Mouse (Mus musculus) retina, embryonic 14.5 days (tissue): ENCODE measurements around the gene Pafah1b3.
A peak's percentile ranks its signal among the peaks of the same experiment; 100 is the strongest.

Source experiments
- DNase-seq: peaks from one replicate; pipeline ENCODE4 v3.0.0-alpha.2; 2015; ENCODE audit warnings: low spot score

Pafah1b3 gene

DNA sequence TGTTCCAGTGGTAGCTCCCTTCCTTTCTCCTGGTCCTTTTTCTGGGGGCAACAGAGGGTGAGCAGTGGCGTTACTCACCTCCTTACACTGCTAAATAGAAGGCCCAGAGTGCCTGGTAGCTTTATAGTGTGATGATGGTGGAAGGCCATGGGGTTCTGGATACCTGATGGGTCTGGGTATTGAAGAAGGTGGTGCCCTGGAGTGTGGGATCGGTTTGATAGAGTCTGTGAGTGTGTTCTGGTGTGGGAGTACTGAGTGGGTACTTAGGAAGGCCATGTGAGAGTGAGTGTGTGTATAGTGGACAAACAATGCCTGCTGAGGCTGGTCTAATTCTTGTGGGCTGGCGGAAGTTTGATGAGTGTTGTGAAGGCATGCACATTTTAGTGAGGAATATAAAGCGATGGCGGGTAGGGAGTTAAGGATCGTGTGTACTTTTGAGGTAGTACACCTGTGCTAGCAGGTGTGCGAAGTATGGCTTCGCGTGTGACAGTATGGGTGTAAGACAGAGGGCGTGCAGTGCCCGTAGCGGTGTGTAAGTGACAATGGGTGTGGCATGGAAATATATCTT lies 16.5 kb downstream of the Pafah1b3 start:
- no peak for DNase-seq

DNA sequence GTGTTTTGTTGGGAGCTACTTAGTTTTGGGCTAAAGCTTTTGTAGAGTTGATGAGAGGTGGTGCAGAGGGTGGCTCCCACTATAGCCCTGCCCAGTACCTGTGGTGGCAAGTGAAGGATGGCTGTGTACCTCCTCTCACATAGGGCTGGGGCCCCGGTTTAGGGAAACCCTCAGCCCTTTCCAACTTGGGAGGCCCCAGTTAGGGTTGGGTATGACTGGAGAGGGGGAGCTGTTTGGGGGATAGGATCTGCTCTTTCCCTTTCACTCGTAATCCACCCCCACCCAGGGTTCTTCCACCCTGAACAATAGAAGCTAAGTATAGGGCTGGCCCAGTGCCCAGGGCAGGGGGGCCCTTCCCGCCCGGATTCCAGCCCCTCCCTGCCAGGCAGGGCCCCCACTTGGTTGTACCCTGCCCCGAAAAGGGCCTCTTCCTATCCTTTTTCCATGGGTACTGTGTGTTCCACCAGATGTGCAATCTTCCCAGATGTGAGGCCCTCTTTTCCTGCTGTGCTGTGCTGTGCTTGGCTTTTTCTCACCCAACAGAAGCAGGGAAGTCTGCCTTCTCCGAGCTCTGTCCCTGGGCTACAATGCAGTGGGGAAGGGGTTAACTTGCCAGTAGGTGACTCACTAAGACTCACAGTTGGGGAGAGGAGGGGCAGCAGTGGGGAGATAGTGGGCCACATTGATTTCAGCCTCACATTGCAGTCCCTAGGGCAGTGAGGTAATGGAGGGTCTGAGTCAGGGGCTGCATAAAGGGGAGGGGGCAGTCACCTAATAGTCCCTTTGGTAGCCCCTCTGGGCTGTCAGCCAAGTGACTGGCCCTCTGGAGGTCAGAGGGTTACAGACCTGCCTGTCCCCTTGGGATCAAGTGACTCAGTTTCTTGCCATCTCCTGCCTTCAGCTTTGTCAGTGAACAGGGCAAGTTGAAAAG lies 17.7 kb downstream of the Pafah1b3 start:
- peak; percentile 66 for DNase-seq

DNA sequence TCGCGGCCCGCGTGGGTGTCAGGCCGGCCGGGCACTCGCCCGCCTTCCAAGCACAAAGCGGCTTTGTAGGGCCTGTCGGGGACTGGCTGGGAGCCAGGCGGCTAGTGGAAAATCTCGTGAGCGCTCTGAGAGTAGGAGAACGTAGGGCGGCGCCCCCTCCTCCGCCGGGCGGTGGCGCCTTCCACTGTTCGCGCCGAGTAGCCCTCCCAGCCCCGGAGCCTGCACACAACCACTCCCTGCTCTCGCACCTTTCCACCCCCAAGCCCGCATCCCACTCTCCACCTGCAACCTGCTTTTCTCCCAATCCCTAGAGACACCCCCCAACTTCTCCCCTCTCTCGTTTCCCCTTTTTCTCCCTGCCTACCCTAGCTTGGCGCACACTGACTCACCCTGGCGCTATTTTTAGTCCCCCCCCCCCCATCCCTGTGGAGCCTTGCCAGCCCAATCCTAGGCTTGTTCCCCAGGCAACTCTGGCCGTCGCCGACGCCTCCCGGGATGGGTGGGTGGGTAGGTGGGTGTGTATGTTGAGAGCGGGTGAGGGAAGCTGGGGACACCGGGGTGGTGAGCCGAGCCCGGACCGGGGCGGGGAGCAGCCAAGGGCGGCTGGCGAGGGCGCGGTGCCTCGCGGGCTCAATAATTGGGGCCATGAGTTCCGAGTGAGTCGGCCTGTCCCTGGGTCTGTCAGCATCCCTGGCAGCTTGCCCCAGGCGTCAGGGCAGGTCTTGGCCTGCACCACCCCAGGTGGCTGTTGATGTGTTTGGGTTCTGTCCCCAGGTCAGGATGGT lies 18.5 kb downstream of the Pafah1b3 start:
- peak; percentile 86 for DNase-seq

DNA sequence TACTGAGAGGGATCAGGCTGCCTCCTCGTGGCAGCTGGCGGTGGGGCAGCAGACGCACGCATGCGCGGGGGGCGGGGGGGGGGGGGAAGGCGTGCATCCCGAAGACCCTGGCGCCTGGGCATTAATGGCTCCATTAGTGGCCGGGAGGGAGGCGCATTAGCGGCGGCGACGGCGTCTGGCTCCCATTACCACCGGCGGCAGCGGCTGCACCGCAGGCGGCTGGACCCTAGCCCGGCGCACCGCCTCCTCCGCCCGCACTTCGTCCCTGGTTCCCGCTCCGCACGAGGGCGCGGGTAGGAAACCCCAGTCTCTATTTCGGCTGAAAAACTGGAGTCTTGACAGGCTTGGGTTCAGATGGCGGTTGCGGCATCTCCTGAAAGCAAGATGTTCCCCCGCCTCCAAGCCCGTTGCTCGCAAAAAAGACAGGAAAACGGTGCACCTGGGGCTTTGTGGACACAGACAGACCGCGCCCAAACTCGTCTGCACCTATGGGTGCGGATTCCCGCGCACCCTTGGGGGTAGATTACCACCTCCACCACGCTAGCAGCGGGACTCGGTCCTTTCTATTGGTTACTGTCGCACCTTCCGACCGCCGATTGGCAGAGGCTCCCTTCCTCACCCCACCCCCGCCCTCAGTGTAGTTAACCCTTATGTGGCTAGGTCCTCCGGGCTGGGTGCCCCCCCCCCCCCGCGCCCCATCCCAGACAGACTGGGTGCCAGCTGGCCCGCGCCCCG lies 19.3 kb downstream of the Pafah1b3 start:
- peak; percentile 85 for DNase-seq

DNA sequence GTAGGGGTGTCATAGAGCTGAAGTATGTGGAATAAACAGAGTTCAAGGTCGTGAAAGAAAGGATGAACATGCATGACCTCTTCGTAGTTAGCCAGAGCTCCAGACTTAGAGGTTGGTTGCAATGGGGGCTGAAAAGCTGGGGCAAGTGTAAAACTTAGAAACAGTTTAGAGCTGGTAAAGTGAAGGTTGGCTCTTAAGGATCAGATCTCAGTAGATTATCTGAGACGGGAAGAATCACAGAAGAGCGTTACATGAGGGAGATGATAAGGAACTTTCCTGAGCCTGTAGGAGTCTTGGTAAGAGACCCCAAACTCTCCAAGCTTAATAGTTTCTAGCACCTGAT lies 19.8 kb downstream of the Pafah1b3 start:
- DNase-seq, result no peak

DNA sequence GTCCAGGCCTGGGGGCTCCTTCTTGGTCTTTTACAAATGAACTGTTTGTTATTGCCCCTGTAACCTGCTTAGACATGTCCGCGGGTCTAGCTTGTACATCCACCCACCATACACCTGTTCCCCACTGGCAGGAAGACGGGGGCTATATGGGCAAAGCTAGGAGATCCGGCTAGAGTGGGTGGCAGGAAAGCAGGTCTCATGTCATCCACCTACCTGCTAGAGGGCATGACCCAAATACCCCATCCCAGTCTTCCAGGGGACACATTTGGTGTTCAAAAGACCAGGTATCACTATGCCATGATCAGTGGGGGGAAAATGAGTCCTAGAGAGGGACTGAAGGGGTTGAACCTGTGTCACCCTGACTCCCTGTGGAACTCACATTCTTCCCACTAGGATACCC lies 20.4 kb downstream of the Pafah1b3 start:
- DNase-seq, result no peak

DNA sequence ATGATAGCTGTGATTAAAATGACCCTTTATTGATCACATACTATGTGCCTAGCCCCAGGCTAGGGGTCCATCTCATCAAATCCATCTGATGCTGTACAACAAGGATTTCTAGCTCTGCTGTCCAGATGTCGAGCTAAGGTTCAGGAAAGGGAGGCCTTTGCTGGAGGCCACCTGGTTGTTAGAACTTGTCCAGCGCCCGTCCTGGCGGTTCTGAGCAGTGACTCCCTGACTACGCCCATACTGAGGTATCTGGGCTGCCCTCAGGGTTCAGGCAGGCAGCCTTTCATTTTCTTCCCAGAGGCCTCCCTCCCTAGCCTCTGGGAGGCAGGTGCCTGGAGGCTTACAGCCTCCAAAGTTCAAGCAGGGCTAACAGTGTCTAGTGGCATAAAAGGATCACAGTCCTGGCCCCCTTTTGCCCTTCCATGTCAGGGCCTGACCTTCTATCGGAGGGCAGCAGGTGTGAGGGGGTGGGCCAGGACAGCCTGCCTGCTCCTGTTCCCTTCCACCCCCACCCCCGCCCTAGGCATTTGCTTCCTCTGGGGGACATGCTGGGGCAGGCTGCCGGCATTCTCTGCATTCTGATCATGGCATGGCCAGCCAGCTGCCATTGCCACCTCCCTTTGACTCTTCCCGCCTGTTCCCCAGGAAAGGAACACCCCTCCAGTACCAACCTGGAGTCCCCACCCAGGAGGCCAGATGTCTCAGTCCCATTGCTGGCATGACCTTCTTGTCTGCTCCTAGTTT lies 22.1 kb downstream of the Pafah1b3 start:
- DNase-seq, result no peak

DNA sequence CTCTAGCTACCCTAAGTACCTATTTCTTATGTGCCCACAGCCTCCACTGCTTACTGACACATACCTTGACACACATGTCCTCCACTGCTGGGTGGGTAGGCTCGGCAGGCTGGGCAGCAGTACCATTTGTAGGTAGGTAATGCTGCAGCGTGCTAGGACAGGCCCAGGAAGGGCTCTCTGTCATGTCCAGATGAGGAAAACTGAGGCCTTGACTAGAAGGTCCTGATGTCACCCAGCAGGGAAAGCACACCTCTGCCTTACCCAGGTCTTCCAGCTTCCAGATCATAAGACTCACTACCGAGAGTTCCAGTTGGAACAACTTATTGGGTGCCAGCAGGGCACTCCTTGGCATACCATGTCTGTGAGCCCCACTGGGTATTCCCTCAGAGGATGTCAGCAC lies 22.8 kb downstream of the Pafah1b3 start:
- no peak for DNase-seq

DNA sequence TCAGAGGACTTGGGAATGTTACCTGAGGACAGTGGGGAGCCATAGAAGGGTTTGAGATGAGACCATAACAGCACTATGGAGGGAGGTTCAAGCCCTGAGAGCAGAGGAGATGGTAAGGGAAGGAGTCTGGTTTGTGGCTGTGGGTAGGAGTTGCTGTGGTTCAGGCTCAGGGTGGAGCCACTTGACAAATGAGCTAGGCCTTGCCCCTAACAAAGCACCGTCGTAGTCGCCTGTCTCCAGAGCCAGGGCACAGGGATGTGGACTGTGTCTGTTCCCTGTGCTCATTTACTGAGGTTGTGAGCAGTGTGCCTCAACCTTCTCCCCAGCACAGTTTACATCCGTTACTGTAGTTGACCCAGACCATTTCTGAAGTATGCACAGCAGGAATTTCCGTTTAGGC lies 23.2 kb downstream of the Pafah1b3 start:
- DNase-seq, result no peak

DNA sequence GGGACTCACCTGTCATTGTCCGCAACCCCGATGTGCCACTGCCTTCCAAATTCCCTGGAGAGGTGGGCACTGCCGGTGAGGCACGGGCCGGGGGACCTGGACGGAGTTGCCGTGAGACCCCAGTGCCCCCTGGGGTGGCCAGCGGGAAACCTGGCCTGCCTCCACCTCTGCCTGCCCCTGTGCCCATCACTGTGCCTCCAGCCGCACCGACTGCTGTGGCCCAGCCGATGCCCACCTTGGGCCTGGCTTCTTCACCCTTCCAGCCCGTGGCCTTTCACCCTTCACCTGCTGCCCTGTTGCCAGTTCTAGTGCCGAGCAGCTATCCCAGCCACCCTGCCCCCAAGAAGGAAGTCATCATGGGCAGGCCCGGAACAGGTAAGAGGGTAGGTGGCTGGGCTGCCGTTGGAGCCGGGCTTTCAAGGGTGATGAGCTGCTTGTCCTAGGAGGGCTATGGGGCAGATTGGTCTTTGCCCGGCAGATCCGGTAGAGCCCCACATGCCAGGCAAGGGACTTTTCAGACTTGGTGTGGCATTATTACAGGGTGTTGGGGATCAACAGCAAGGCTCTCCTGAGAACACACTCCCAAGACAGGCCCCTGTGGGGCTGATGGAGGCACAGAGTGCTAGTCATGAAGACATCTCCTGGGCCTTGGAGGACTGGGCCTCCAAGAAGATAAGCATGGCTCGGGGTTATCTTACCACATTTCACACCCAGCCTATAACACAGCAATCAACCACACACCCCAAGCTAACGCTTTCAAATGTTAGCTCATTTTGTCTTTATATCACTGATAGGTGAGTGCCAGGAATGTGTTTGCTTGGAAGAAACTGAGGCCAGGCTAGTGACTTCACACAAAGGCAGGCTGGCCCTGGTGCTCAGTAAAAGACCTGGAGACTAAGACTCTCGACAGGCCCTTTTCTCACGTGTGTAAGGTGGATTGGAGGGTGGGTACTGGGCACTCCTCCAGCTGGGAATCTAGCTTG lies 24.2 kb downstream of the Pafah1b3 start:
- DNase-seq, result no peak

DNA sequence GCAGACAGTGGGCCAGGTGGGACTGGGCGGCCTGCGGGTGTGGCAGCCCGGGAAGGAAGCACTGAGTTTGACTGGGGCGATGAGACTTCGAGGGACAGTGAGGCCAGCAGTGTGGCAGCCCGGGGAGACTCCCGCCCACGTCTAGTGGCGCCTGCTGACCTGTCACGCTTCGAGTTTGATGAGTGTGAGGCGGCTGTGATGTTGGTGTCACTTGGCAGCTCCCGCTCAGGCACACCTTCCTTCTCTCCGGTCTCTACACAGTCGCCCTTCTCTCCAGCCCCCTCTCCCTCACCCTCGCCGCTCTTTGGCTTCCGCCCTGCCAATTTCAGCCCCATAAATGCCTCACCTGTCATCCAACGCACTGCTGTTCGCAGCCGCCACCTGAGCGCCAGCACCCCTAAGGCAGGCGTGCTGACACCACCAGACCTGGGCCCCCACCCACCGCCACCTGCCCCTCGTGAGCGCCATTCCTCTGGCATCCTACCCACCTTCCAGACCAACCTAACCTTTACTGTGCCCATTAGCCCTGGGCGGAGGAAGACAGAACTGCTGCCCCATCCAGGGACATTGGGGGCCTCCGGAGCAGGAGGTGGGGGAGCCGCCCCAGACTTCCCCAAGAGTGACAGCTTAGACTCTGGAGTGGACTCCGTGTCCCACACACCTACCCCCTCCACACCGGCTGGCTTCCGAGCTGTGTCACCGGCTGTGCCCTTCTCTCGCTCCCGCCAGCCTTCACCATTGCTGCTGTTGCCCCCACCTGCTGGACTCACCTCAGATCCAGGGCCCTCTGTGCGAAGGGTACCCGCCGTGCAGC lies 25.1 kb downstream of the Pafah1b3 start:
- DNase-seq, result no peak

DNA sequence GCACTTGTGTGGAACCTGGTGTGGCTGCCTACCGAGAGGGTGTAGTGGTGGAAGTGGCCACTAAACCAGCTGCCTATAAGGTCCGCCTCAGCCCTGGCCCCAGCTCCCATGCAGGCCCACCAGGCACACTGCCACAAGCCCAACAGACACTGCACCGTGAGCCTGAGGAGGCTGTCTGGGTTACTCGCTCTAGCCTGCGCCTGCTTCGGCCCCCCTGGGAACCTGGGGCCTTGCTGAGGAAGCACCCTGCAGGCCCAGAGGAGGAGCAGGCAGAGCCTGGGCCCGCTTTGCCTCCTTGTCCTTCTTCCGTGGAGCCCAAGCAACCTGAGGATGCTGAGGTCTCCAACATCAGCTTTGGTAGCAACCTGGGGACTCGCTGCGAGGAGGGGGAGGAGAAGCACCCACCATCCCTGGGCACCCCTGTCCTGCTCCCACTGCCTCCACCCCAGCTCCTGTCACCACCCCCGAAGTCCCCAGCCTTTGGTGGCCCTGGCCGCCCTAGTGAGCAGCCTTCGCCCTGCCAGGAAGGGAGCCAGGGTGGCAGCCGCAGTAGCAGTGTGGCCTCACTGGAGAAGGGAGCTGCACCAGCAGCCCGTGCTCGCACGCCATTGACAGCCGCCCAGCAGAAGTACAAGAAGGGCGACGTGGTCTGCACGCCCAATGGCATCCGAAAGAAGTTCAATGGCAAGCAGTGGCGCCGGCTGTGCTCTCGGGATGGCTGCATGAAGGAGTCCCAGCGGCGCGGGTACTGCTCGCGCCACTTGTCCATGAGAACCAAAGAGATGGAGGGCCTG lies 25.9 kb downstream of the Pafah1b3 start:
- no peak for DNase-seq

DNA sequence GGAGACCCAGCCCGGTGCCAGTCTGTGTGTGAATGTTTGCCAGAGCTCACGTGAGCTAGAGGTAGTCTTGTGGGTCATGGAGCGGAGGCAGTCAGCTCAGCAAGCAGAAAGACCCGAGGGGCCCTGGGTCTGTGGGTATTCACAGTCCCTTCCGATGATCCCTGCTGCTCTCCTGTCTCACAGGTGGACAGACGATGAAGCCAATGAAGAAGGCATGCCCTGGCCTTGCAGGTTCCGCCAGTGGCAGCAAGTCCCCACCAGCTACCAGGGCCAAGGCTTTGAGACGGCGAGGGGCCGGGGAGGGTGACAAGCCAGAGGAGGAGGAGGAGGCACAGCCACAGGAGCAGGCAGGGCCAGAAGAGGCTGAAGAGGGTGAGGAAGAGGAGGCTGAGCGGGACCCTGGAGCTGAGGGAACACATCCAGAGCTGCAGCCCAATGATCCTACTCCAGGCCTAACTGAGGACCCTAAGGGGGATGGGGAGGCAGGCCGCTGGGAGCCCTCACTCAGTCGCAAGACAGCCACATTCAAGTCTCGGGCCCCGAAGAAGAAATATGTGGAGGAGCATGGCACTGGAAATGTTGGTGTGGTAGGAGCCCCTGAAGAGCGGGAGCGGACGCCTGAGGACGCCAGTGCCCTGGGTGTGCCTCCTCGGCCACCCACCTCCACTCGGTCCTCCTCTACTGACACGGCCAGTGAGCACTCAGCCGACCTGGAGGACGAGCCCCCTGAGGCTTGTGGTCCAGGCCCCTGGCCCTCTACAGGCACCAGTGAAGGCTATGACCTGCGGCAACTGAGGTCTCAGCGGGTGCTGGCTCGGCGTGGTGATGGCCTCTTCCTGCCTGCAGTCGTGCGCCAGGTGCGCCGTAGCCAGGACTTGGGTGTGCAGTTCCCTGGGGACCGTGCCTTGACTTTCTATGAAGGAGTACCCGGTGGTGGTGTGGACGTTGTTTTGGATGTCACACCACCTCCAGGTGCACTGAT lies 26.8 kb downstream of the Pafah1b3 start:
- no peak for DNase-seq

DNA sequence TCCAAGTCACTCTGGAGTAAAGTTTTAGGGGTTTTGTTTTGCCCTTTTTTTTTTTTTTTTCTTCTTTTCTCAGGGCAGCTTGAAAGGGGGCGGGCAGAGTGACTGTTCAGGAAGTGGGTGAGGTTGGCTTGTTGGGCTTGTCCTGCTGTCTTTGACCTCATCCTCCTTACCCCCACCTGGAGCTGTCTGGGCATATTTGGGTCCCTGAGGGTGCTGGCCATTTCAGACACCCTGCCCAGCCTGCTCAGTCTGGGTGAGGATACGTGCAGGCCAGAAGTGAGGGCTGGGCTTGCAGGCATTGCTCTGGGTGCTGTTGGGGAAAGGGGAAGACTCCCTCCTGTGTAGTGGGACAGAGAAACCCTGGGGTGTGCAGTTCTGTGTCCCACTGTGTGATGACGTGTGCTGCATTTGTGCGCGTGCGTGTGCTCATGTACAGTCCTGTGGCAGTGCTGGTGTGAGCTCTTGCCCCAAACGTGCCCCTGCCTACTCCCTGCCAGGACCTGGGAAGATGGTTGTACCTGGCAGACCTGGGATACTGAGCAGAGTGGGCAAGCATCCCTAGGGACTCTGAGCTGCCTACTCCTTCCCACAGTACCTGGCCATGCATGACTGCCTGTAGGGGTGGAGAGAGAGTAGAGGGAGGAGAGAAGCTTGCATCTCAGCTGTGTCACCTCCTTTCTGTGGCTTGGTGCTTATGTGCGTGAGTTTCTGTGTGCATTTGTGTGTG lies 28.1 kb downstream of the Pafah1b3 start:
- DNase-seq, result no peak

DNA sequence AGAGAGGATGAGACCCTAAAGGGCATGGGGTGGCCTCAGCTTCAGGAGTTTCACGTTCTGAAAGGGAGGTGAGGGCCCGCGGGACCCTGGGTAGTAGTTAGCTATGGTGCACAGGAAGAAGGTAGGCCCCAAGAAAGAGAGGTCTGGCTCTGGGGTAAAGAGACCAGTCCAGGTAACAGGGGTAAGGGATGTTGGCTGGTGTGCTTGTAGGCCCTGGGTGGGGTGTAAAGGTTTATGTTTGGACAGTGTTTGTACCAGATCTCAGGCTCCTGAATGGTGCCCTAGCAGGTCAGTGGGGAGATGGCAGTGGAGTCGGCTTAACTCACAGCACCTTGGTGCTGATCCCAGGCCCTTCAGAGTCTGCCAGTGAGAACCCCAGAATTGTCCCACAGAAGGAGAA lies 28.8 kb downstream of the Pafah1b3 start:
- no peak for DNase-seq

DNA sequence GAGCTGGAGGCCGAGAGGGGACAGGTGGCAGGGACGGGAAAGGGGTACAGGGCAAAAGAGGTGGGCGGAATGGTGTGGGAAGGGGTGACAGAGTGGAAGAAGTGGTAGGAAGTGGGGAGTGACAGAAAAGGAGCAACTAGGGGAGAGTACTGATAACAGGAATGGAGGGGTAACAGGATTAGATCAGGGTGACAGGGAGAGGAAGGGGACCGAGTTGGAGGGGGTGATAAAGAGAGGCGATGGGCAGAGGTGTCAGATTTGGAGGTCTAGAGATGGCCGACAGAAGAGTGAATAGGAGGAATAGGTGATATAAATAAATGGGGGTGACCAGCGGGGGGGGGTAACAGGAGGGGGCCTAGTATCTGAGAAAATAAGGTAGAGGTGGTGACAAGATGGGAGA lies 29.2 kb downstream of the Pafah1b3 start:
- no peak for DNase-seq
